Mouse (Mus musculus) large intestine, adult 2 months (tissue): ENCODE measurements around the gene Ccp110. TPM values are rescaled to one million over a fixed set of nuclear protein-coding genes. Genes with fewer than 3 reads are reported as not detected.

ENCODE experiments used
- DNase-seq: peaks from one replicate; pipeline ENCODE4 v3.0.0-alpha.2; 2012; ENCODE audit warnings: low read depth, low spot score
- WGBS: fragments of 180-500 bp; shearing (Covaris S2); methylation state at CpG from one replicate; pipeline ENCODE4 v1.1.7; 2018; 5-methylcytosine and 5-hydroxymethylcytosine counted together
- polyA plus RNA-seq: library from polyadenylated mRNA; depleted of rRNA; stranded (reverse); fragments of >200 nt; gene quantifications from 2 replicates; pipeline ENCODE4 v1.2.3, GENCODE M21; 2012

Gene Ccp110
- polyA plus RNA-seq, 1 experiment: 1.1 TPM

- no peak for DNase-seq
- 95% methylated on average over 4 of the region's 4 CpGs for WGBS
Observed at GRCm38 (mm10) chr7:118718066-118718465, 5.7 kb downstream of the Ccp110 start.

- DNase-seq: no peak
- 91% methylated on average over 9 of the region's 9 CpGs for WGBS
Observed at GRCm38 (mm10) chr7:118723927-118724326, 11.6 kb downstream of the Ccp110 start.

- WGBS: 78% methylated on average over 2 of the region's 2 CpGs
- DNase-seq: no peak
Observed at GRCm38 (mm10) chr7:118725459-118725858, 13.1 kb downstream of the Ccp110 start.

GRCm38 (mm10) chr7:118728846-118729587 is 16.7 kb downstream of the Ccp110 start:
- WGBS: 89% methylated on average over 13 of the region's 13 CpGs
- DNase-seq: no peak

GRCm38 (mm10) chr7:118731781-118732180 is 19.4 kb downstream of the Ccp110 start:
- no peak for DNase-seq
- WGBS: 85% methylated on average over 3 of the region's 3 CpGs

- DNase-seq: no peak
- WGBS: 89% methylated on average over 13 of the region's 13 CpGs
Observed at GRCm38 (mm10) chr7:118733225-118733624, 20.9 kb downstream of the Ccp110 start.

GRCm38 (mm10) chr7:118738730-118739129 is 26.4 kb downstream of the Ccp110 start:
- WGBS: 83% methylated on average over 1 of the region's 1 CpGs

GRCm38 (mm10) chr7:118739975-118740531 is 27.7 kb downstream of the Ccp110 start, which contains the start of gene Vps35l:
Gene Vps35l (plus strand): TSS chr7:118740226.
- 2% methylated on average over 16 of the region's 16 CpGs for WGBS
- peak; percentile 32 for DNase-seq

More at GRCm38 (mm10) chr7:118738730-118739129, 26.4 kb downstream of the Ccp110 start:
- no peak for DNase-seq

GRCm38 (mm10) chr7:118740532-118741338 is 28.4 kb downstream of the Ccp110 start:
- 2% methylated on average over 41 of the region's 41 CpGs for WGBS
- peak; percentile 97 for DNase-seq

GRCm38 (mm10) chr7:118742278-118742677 is 29.9 kb downstream of the Ccp110 start:
- WGBS: 92% methylated on average over 6 of the region's 6 CpGs
- no peak for DNase-seq

GRCm38 (mm10) chr7:118744766-118745165 is 32.4 kb downstream of the Ccp110 start:
- 89% methylated on average over 5 of the region's 5 CpGs for WGBS
- DNase-seq: no peak

GRCm38 (mm10) chr7:118747891-118748672 is 35.7 kb downstream of the Ccp110 start:
- 93% methylated on average over 12 of the region's 12 CpGs for WGBS
- DNase-seq: no peak

- 70% methylated on average over 8 of the region's 8 CpGs for WGBS
- no peak for DNase-seq
Observed at GRCm38 (mm10) chr7:118749706-118750105, 37.4 kb downstream of the Ccp110 start.

- no peak for DNase-seq
- WGBS: 90% methylated on average over 7 of the region's 7 CpGs
Observed at GRCm38 (mm10) chr7:118751625-118752024, 39.3 kb downstream of the Ccp110 start.

- 58% methylated on average over 7 of the region's 7 CpGs for WGBS
- DNase-seq: no peak
Observed at GRCm38 (mm10) chr7:118755756-118756155, 43.4 kb downstream of the Ccp110 start.

GRCm38 (mm10) chr7:118756490-118757265 is 44.3 kb downstream of the Ccp110 start:
- no peak for DNase-seq
- WGBS: 96% methylated on average over 24 of the region's 24 CpGs

GRCm38 (mm10) chr7:118758369-118758768 is 46.0 kb downstream of the Ccp110 start:
- DNase-seq: no peak
- 75% methylated on average over 4 of the region's 4 CpGs for WGBS

GRCm38 (mm10) chr7:118759372-118759771 is 47.0 kb downstream of the Ccp110 start:
- 60% methylated on average over 5 of the region's 5 CpGs for WGBS
- DNase-seq: no peak

- 94% methylated on average over 11 of the region's 11 CpGs for WGBS
Observed at GRCm38 (mm10) chr7:118763939-118764338, 51.6 kb downstream of the Ccp110 start.

More at GRCm38 (mm10) chr7:118763939-118764338, 51.6 kb downstream of the Ccp110 start:
- DNase-seq: no peak
